Mouse (Mus musculus): ENCODE measurements around the gene Mif4gd. TPM values are rescaled to one million over a fixed set of nuclear protein-coding genes. Genes with fewer than 3 reads are reported as not detected.

The Mif4gd gene
- total and polyA plus RNA-seq, 3 experiments: 32.4 to 49.9 (median 43.6) TPM

- no peak overlapping the region for H3K4me3 ChIP-seq (ENCODE audit: low read depth, low read length)
- DNase-seq (ENCODE audit: low spot score) (no peak), ATAC-seq (ENCODE audit: extremely low read depth, insufficient number of reproducible peaks, low FRiP score, poor library complexity, severe bottlenecking) (no peak)
- H3K36me3 ChIP-seq (replicated peaks): peaks cover 97% of the 10 kb centered on the region
- TF ChIP-seq TAL1 (conservative IDR thresholded peaks at IDR 0.05; ENCODE audit: low read depth, low read length): no peak
- TF ChIP-seq POLR2AphosphoS5 (IDR thresholded peaks at IDR 0.05; ENCODE audit: insufficient replicate concordance, low read depth, low read length): no peak; the same call in 1 of the 2 replicates
- no peaks in the 10 kb centered on the region for H3K27me3 ChIP-seq (ENCODE audit: insufficient read depth, low read length)
- H3K4me1 ChIP-seq (ENCODE audit: insufficient read depth, low read depth, low read length): peaks cover 11% of the 10 kb centered on the region
- no peaks in the 10 kb centered on the region for H3K9me3 ChIP-seq (replicated peaks)
Observed at GRCm38 (mm10) chr11:115582913-115583606, 29.7 kb downstream of the Mif4gd start.

GRCm38 (mm10) chr11:115579080-115579479 lies 33.7 kb downstream of the Mif4gd start:
- TF ChIP-seq POLR2AphosphoS5 (IDR thresholded peaks at IDR 0.05; ENCODE audit: insufficient replicate concordance, low read depth, low read length) (no peak), GATA1 (IDR thresholded peaks at IDR 0.05; ENCODE audit: borderline replicate concordance, low read length) (no peak)
- H3K36me3 ChIP-seq (replicated peaks): peaks cover 71% of the 10 kb centered on the region
- no peaks in the 10 kb centered on the region for H3K27me3 ChIP-seq (ENCODE audit: insufficient read depth, low read length)
- DNase-seq (ENCODE audit: low spot score) (no peak), ATAC-seq (ENCODE audit: extremely low read depth, insufficient number of reproducible peaks, low FRiP score, poor library complexity, severe bottlenecking) (no peak)
- no peaks in the 10 kb centered on the region for H3K9me3 ChIP-seq (replicated peaks)
- no peak overlapping the region for H3K4me3 ChIP-seq (ENCODE audit: low read depth, low read length)
- peaks cover 7% of the 10 kb centered on the region for H3K4me1 ChIP-seq (ENCODE audit: insufficient read depth, low read depth, low read length)

GRCm38 (mm10) chr11:115564961-115565360 lies 47.8 kb downstream of the Mif4gd start:
- H3K27me3 ChIP-seq (ENCODE audit: insufficient read depth, low read length): no peaks in the 10 kb centered on the region
- H3K36me3 ChIP-seq (replicated peaks): peaks cover 47% of the 10 kb centered on the region
- TF ChIP-seq CTCF (IDR thresholded peaks at IDR 0.05; ENCODE audit: low read depth, low read length) (no peak), GATA1 (IDR thresholded peaks at IDR 0.05; ENCODE audit: borderline replicate concordance, low read length) (no peak), GATA2 (IDR thresholded peaks at IDR 0.05; ENCODE audit: borderline replicate concordance, low read depth, low read length) (no peak), POLR2AphosphoS5 (IDR thresholded peaks at IDR 0.05; ENCODE audit: insufficient replicate concordance, low read depth, low read length) (no peak), TAL1 (conservative IDR thresholded peaks at IDR 0.05; ENCODE audit: low read depth, low read length) (no peak)
- DNase-seq (ENCODE audit: low spot score) (no peak), ATAC-seq (ENCODE audit: extremely low read depth, insufficient number of reproducible peaks, low FRiP score, poor library complexity, severe bottlenecking) (no peak)
- H3K4me1 ChIP-seq (ENCODE audit: insufficient read depth, low read depth, low read length): peaks cover 32% of the 10 kb centered on the region
- H3K9me3 ChIP-seq (replicated peaks): no peaks in the 10 kb centered on the region
- peak overlapping the region; percentile 83 for H3K4me3 ChIP-seq (ENCODE audit: low read depth, low read length)

- peak within 1 kb of the TSS; percentile 83 for H3K4me3 ChIP-seq (ENCODE audit: low read depth, low read length)
- ATAC-seq (ENCODE audit: extremely low read depth, insufficient number of reproducible peaks, low FRiP score, poor library complexity, severe bottlenecking) (peak; percentile 77), DNase-seq (ENCODE audit: low spot score) (peak; percentile 91)
- TF ChIP-seq GATA1 (IDR thresholded peaks at IDR 0.05; ENCODE audit: borderline replicate concordance, low read length) (no peak), POLR2AphosphoS5 (IDR thresholded peaks at IDR 0.05; ENCODE audit: insufficient replicate concordance, low read depth, low read length) (no peak), TAL1 (conservative IDR thresholded peaks at IDR 0.05; ENCODE audit: low read depth, low read length) (no peak), GATA2 (IDR thresholded peaks at IDR 0.05; ENCODE audit: borderline replicate concordance, low read depth, low read length) (no peak)
- no peaks in the 10 kb centered on the region for H3K27me3 ChIP-seq (ENCODE audit: insufficient read depth, low read length)
- H3K4me1 ChIP-seq (ENCODE audit: insufficient read depth, low read depth, low read length): peaks cover 32% of the 10 kb centered on the region
- H3K36me3 ChIP-seq (replicated peaks): peaks cover 39% of the 10 kb centered on the region
- no peaks in the 10 kb centered on the region for H3K9me3 ChIP-seq (replicated peaks)
Observed at GRCm38 (mm10) chr11:115564064-115564809, 48.5 kb downstream of the Mif4gd start, which contains the start of gene Nup85. Gene Nup85, plus strand, starts transcription at chr11:115564434.

GRCm38 (mm10) chr11:115563406-115563805 lies 49.4 kb downstream of the Mif4gd start:
- no peaks in the 10 kb centered on the region for H3K9me3 ChIP-seq (replicated peaks)
- no peaks in the 10 kb centered on the region for H3K27me3 ChIP-seq (ENCODE audit: insufficient read depth, low read length)
- TF ChIP-seq TAL1 (conservative IDR thresholded peaks at IDR 0.05; ENCODE audit: low read depth, low read length) (no peak), GATA1 (IDR thresholded peaks at IDR 0.05; ENCODE audit: borderline replicate concordance, low read length) (no peak), GATA2 (IDR thresholded peaks at IDR 0.05; ENCODE audit: borderline replicate concordance, low read depth, low read length) (no peak), CTCF (IDR thresholded peaks at IDR 0.05; ENCODE audit: low read depth, low read length) (no peak), POLR2AphosphoS5 (IDR thresholded peaks at IDR 0.05; ENCODE audit: insufficient replicate concordance, low read depth, low read length) (no peak)
- peaks cover 27% of the 10 kb centered on the region for H3K4me1 ChIP-seq (ENCODE audit: insufficient read depth, low read depth, low read length)
- ATAC-seq (ENCODE audit: extremely low read depth, insufficient number of reproducible peaks, low FRiP score, poor library complexity, severe bottlenecking) (no peak), DNase-seq (ENCODE audit: low spot score) (no peak)
- H3K36me3 ChIP-seq (replicated peaks): peaks cover 31% of the 10 kb centered on the region
- H3K4me3 ChIP-seq (ENCODE audit: low read depth, low read length): peak overlapping the region; percentile 83

Other genes starting within 250 kb of the Mif4gd start
Only the 20 nearest of the 21 such genes appear.
- not detected in 2 replicates for gene Hid1, start 245.2 kb downstream of the Mif4gd start, total RNA-seq (2014; fragmentation: Nextera tagmentation)
- not detected in 2 replicates for gene Hid1, start 245.2 kb downstream of the Mif4gd start, total RNA-seq (2017)
- gene Hid1, start 245.2 kb downstream of the Mif4gd start, polyA plus RNA-seq (2012): 0.01 TPM in 1 of 2 replicates, not detected in the other
- not detected in 2 replicates for gene Cdr2l, start 231.1 kb downstream of the Mif4gd start, total RNA-seq (2014; fragmentation: Nextera tagmentation)
- gene Cdr2l, start 231.1 kb downstream of the Mif4gd start, total RNA-seq (2017): 0.05 and 0.06 TPM in 2 replicates
- gene Cdr2l, start 231.1 kb downstream of the Mif4gd start, polyA plus RNA-seq (2012): not detected in 2 replicates
- 66.8 and 102 TPM in 2 replicates for gene Mrpl58, start 209.2 kb downstream of the Mif4gd start, total RNA-seq (2014; fragmentation: Nextera tagmentation)
- 75.3 and 78.5 TPM in 2 replicates for gene Mrpl58, start 209.2 kb downstream of the Mif4gd start, total RNA-seq (2017)
- gene Mrpl58, start 209.2 kb downstream of the Mif4gd start, polyA plus RNA-seq (2012): 67.0 and 74.3 TPM in 2 replicates
- 472 and 487 TPM in 2 replicates for gene Atp5h, start 193.0 kb downstream of the Mif4gd start, total RNA-seq (2014; fragmentation: Nextera tagmentation)
- 721 and 764 TPM in 2 replicates for gene Atp5h, start 193.0 kb downstream of the Mif4gd start, total RNA-seq (2017)
- gene Atp5h, start 193.0 kb downstream of the Mif4gd start, polyA plus RNA-seq (2012): 58.6 and 107 TPM in 2 replicates
- gene Kctd2, start 192.8 kb downstream of the Mif4gd start, total RNA-seq (2014; fragmentation: Nextera tagmentation): 7.2 and 15.4 TPM in 2 replicates
- gene Kctd2, start 192.8 kb downstream of the Mif4gd start, total RNA-seq (2017): 15.2 and 17.3 TPM in 2 replicates
- gene Kctd2, start 192.8 kb downstream of the Mif4gd start, polyA plus RNA-seq (2012): 17.5 and 24.6 TPM in 2 replicates
- not detected in 2 replicates for gene Trim80, start 172.4 kb downstream of the Mif4gd start, total RNA-seq (2014; fragmentation: Nextera tagmentation)
- not detected in 2 replicates for gene Trim80, start 172.4 kb downstream of the Mif4gd start, total RNA-seq (2017)
- not detected in 2 replicates for gene Trim80, start 172.4 kb downstream of the Mif4gd start, polyA plus RNA-seq (2012)
- gene Slc16a5, start 150.5 kb downstream of the Mif4gd start, total RNA-seq (2014; fragmentation: Nextera tagmentation): not detected in 2 replicates
- 0.05 TPM in 1 of 2 replicates, not detected in the other for gene Slc16a5, start 150.5 kb downstream of the Mif4gd start, total RNA-seq (2017)
- gene Slc16a5, start 150.5 kb downstream of the Mif4gd start, polyA plus RNA-seq (2012): not detected in 2 replicates
- 6.0 and 8.4 TPM in 2 replicates for gene Armc7, start 137.3 kb downstream of the Mif4gd start, total RNA-seq (2014; fragmentation: Nextera tagmentation)
- 5.9 and 7.8 TPM in 2 replicates for gene Armc7, start 137.3 kb downstream of the Mif4gd start, total RNA-seq (2017)
- 24.4 and 29.0 TPM in 2 replicates for gene Armc7, start 137.3 kb downstream of the Mif4gd start, polyA plus RNA-seq (2012)
- gene Nt5c, start 121.1 kb downstream of the Mif4gd start, total RNA-seq (2014; fragmentation: Nextera tagmentation): 43.7 and 47.1 TPM in 2 replicates
- 145 and 161 TPM in 2 replicates for gene Nt5c, start 121.1 kb downstream of the Mif4gd start, total RNA-seq (2017)
- 67.4 and 118 TPM in 2 replicates for gene Nt5c, start 121.1 kb downstream of the Mif4gd start, polyA plus RNA-seq (2012)
- gene Jpt1, start 98.6 kb downstream of the Mif4gd start, total RNA-seq (2014; fragmentation: Nextera tagmentation): 172 and 222 TPM in 2 replicates
- gene Jpt1, start 98.6 kb downstream of the Mif4gd start, total RNA-seq (2017): 186 and 196 TPM in 2 replicates
- 202 and 218 TPM in 2 replicates for gene Jpt1, start 98.6 kb downstream of the Mif4gd start, polyA plus RNA-seq (2012)
- gene Sumo2, start 76.7 kb downstream of the Mif4gd start, total RNA-seq (2014; fragmentation: Nextera tagmentation): 491 and 596 TPM in 2 replicates
- gene Sumo2, start 76.7 kb downstream of the Mif4gd start, total RNA-seq (2017): 642 and 699 TPM in 2 replicates
- 393 and 421 TPM in 2 replicates for gene Sumo2, start 76.7 kb downstream of the Mif4gd start, polyA plus RNA-seq (2012)
- 78.5 and 87.7 TPM in 2 replicates for gene Nup85, start 48.5 kb downstream of the Mif4gd start, total RNA-seq (2014; fragmentation: Nextera tagmentation)
- 166 and 172 TPM in 2 replicates for gene Nup85, start 48.5 kb downstream of the Mif4gd start, total RNA-seq (2017)
- 28.2 and 57.5 TPM in 2 replicates for gene Nup85, start 48.5 kb downstream of the Mif4gd start, polyA plus RNA-seq (2012)
- 34.3 and 41.0 TPM in 2 replicates for gene Mrps7, start 9.0 kb downstream of the Mif4gd start, total RNA-seq (2014; fragmentation: Nextera tagmentation)
- gene Mrps7, start 9.0 kb downstream of the Mif4gd start, total RNA-seq (2017): 52.8 and 53.5 TPM in 2 replicates
- gene Mrps7, start 9.0 kb downstream of the Mif4gd start, polyA plus RNA-seq (2012): 61.1 and 68.7 TPM in 2 replicates
- 58.5 and 95.5 TPM in 2 replicates for gene Gga3, start 8.9 kb downstream of the Mif4gd start, total RNA-seq (2014; fragmentation: Nextera tagmentation)
- gene Gga3, start 8.9 kb downstream of the Mif4gd start, total RNA-seq (2017): 13.7 and 22.7 TPM in 2 replicates
- gene Gga3, start 8.9 kb downstream of the Mif4gd start, polyA plus RNA-seq (2012): 102 and 144 TPM in 2 replicates
- 19.9 and 37.8 TPM in 2 replicates for gene Slc25a19, start 15.3 kb upstream of the Mif4gd start, total RNA-seq (2014; fragmentation: Nextera tagmentation)
- 21.5 and 22.3 TPM in 2 replicates for gene Slc25a19, start 15.3 kb upstream of the Mif4gd start, total RNA-seq (2017)
- gene Slc25a19, start 15.3 kb upstream of the Mif4gd start, polyA plus RNA-seq (2012): 24.2 and 26.0 TPM in 2 replicates
- gene Grb2, start 95.6 kb upstream of the Mif4gd start, total RNA-seq (2014; fragmentation: Nextera tagmentation): 224 and 234 TPM in 2 replicates
- gene Grb2, start 95.6 kb upstream of the Mif4gd start, total RNA-seq (2017): 58.3 and 119 TPM in 2 replicates
- gene Grb2, start 95.6 kb upstream of the Mif4gd start, polyA plus RNA-seq (2012): 209 and 240 TPM in 2 replicates
- gene Tmem94, start 152.5 kb upstream of the Mif4gd start, total RNA-seq (2014; fragmentation: Nextera tagmentation): 35.9 and 67.9 TPM in 2 replicates
- 8.2 and 18.1 TPM in 2 replicates for gene Tmem94, start 152.5 kb upstream of the Mif4gd start, total RNA-seq (2017)
- gene Tmem94, start 152.5 kb upstream of the Mif4gd start, polyA plus RNA-seq (2012): 53.1 and 54.9 TPM in 2 replicates
- gene Caskin2, start 200.7 kb upstream of the Mif4gd start, total RNA-seq (2014; fragmentation: Nextera tagmentation): not detected in 2 replicates
- gene Caskin2, start 200.7 kb upstream of the Mif4gd start, total RNA-seq (2017): 0.17 and 0.33 TPM in 2 replicates
- gene Caskin2, start 200.7 kb upstream of the Mif4gd start, polyA plus RNA-seq (2012): 0.02 and 0.04 TPM in 2 replicates
- 6.2 and 6.6 TPM in 2 replicates for gene Tsen54, start 201.8 kb upstream of the Mif4gd start, total RNA-seq (2014; fragmentation: Nextera tagmentation)
- gene Tsen54, start 201.8 kb upstream of the Mif4gd start, total RNA-seq (2017): 16.8 and 18.7 TPM in 2 replicates
- gene Tsen54, start 201.8 kb upstream of the Mif4gd start, polyA plus RNA-seq (2012): 33.0 and 37.5 TPM in 2 replicates
- gene Llgl2, start 211.1 kb upstream of the Mif4gd start, total RNA-seq (2014; fragmentation: Nextera tagmentation): 9.3 and 10.2 TPM in 2 replicates
- gene Llgl2, start 211.1 kb upstream of the Mif4gd start, total RNA-seq (2017): 8.0 and 10.5 TPM in 2 replicates
- 18.1 and 22.5 TPM in 2 replicates for gene Llgl2, start 211.1 kb upstream of the Mif4gd start, polyA plus RNA-seq (2012)

Measured in G1E (cell line).